Mouse (Mus musculus): ENCODE measurements around the gene Ube2n. TPM values are rescaled to one million over a fixed set of nuclear protein-coding genes. Genes with fewer than 3 reads are reported as not detected.

The Ube2n gene
- polyA plus RNA-seq, 1 experiment from 2014 or later: 289 TPM

- H3K27me3 ChIP-seq: no peaks in the 10 kb centered on the region
- H3K4me1 ChIP-seq: peaks cover 11% of the 10 kb centered on the region
- H3K4me3 ChIP-seq: no peak overlapping the region
- H3K4me2 ChIP-seq: no peak overlapping the region
- WGBS: 81% methylated on average over 14 of the region's 14 CpGs
- H3K36me3 ChIP-seq: no peaks in the 10 kb centered on the region
- H3K9me3 ChIP-seq: no peaks in the 10 kb centered on the region
- H3K9ac ChIP-seq: no peak overlapping the region
- no peak for ATAC-seq (ENCODE audit: insufficient number of reproducible peaks, low FRiP score, low TSS enrichment, low read depth)
- no peak overlapping the region for H3K27ac ChIP-seq
Measured at GRCm38 (mm10) chr10:95503443-95504235, 11.3 kb upstream of the Ube2n start.

- WGBS: 26% methylated on average over 1 of the region's 1 CpGs
- H3K9me3 ChIP-seq: no peaks in the 10 kb centered on the region
- no peak for ATAC-seq (ENCODE audit: insufficient number of reproducible peaks, low FRiP score, low TSS enrichment, low read depth)
Measured at GRCm38 (mm10) chr10:95504341-95504740, 10.6 kb upstream of the Ube2n start.

GRCm38 (mm10) chr10:95508126-95508525 lies 6.8 kb upstream of the Ube2n start:
- Histone ChIP-seq H3K36me3 (no peaks in the 10 kb centered on the region), H3K4me3 (no peak overlapping the region), H3K9me3 (no peaks in the 10 kb centered on the region), H3K9ac (no peak overlapping the region), H3K27me3 (no peaks in the 10 kb centered on the region), H3K4me1 (no peaks in the 10 kb centered on the region), H3K27ac (no peak overlapping the region), H3K4me2 (no peak overlapping the region)
- no peak for ATAC-seq (ENCODE audit: insufficient number of reproducible peaks, low FRiP score, low TSS enrichment, low read depth)
- 80% methylated on average over 8 of the region's 8 CpGs for WGBS

More at GRCm38 (mm10) chr10:95504341-95504740, 10.6 kb upstream of the Ube2n start:
- Histone ChIP-seq H3K27ac (no peak overlapping the region), H3K4me1 (peaks cover 11% of the 10 kb centered on the region), H3K9ac (no peak overlapping the region), H3K36me3 (no peaks in the 10 kb centered on the region), H3K4me3 (no peak overlapping the region), H3K27me3 (no peaks in the 10 kb centered on the region), H3K4me2 (no peak overlapping the region)

- no peak for ATAC-seq (ENCODE audit: insufficient number of reproducible peaks, low FRiP score, low TSS enrichment, low read depth)
- no peak overlapping the region for H3K9ac ChIP-seq
- H3K27me3 ChIP-seq: no peaks in the 10 kb centered on the region
- no peak overlapping the region for H3K4me2 ChIP-seq
- H3K9me3 ChIP-seq: no peaks in the 10 kb centered on the region
- H3K36me3 ChIP-seq: no peaks in the 10 kb centered on the region
- H3K4me3 ChIP-seq: no peak overlapping the region
- H3K4me1 ChIP-seq: peaks cover 1% of the 10 kb centered on the region; the same call in 1 of the 2 replicates
- WGBS: 78% methylated on average over 6 of the region's 6 CpGs
- no peak overlapping the region for H3K27ac ChIP-seq
Measured at GRCm38 (mm10) chr10:95508793-95509192, 6.2 kb upstream of the Ube2n start.

GRCm38 (mm10) chr10:95509263-95509662 lies 5.7 kb upstream of the Ube2n start:
- H3K36me3 ChIP-seq: no peaks in the 10 kb centered on the region
- H3K4me3 ChIP-seq: no peak overlapping the region
- ATAC-seq (ENCODE audit: insufficient number of reproducible peaks, low FRiP score, low TSS enrichment, low read depth): no peak
- no peak overlapping the region for H3K4me2 ChIP-seq
- H3K27ac ChIP-seq: no peak overlapping the region
- H3K4me1 ChIP-seq: peaks cover 6% of the 10 kb centered on the region
- H3K9ac ChIP-seq: no peak overlapping the region
- WGBS: 64% methylated on average over 3 of the region's 3 CpGs
- no peaks in the 10 kb centered on the region for H3K9me3 ChIP-seq
- H3K27me3 ChIP-seq: no peaks in the 10 kb centered on the region

- 76% methylated on average over 8 of the region's 8 CpGs for WGBS
- H3K9ac ChIP-seq: no peak overlapping the region
- no peaks in the 10 kb centered on the region for H3K36me3 ChIP-seq
- no peak overlapping the region for H3K27ac ChIP-seq
- no peaks in the 10 kb centered on the region for H3K27me3 ChIP-seq
- peaks cover 12% of the 10 kb centered on the region for H3K4me1 ChIP-seq
- ATAC-seq (ENCODE audit: insufficient number of reproducible peaks, low FRiP score, low TSS enrichment, low read depth): no peak
- no peaks in the 10 kb centered on the region for H3K9me3 ChIP-seq
- no peak overlapping the region for H3K4me2 ChIP-seq
- H3K4me3 ChIP-seq: no peak overlapping the region
Measured at GRCm38 (mm10) chr10:95512635-95513034, 2.3 kb upstream of the Ube2n start.

- Histone ChIP-seq H3K9me3 (no peaks in the 10 kb centered on the region), H3K27ac (peak overlapping the region; percentile 99), H3K4me2 (peak overlapping the region; percentile 57), H3K9ac (peak overlapping the region; percentile 35), H3K36me3 (peaks cover under 1% of the 10 kb centered on the region; the same call in 1 of the 2 replicates), H3K27me3 (no peaks in the 10 kb centered on the region), H3K4me1 (peaks cover 13% of the 10 kb centered on the region), H3K4me3 (peak overlapping the region; percentile 100)
- 29% methylated on average over 15 of the region's 15 CpGs for WGBS
- ATAC-seq (ENCODE audit: insufficient number of reproducible peaks, low FRiP score, low TSS enrichment, low read depth): no peak
Measured at GRCm38 (mm10) chr10:95513768-95514556, 983 bp upstream of the Ube2n start.

- no peaks in the 10 kb centered on the region for H3K27me3 ChIP-seq
- peak overlapping the region; percentile 54 for H3K4me2 ChIP-seq
- H3K36me3 ChIP-seq: peaks cover 4% of the 10 kb centered on the region
- ATAC-seq (ENCODE audit: insufficient number of reproducible peaks, low FRiP score, low TSS enrichment, low read depth): peak; percentile 46
- no peaks in the 10 kb centered on the region for H3K9me3 ChIP-seq
- H3K4me3 ChIP-seq: peak overlapping the region; percentile 100
- H3K4me1 ChIP-seq: peaks cover 13% of the 10 kb centered on the region
- H3K9ac ChIP-seq: peak overlapping the region; percentile 97
- under 1% methylated on average over 63 of the region's 80 CpGs for WGBS
- peak overlapping the region; percentile 99 for H3K27ac ChIP-seq
Measured at GRCm38 (mm10) chr10:95515293-95515931, 467 bp downstream of the Ube2n start.

- Histone ChIP-seq H3K9me3 (no peaks in the 10 kb centered on the region), H3K4me3 (no peak overlapping the region), H3K27ac (no peak overlapping the region), H3K4me2 (no peak overlapping the region), H3K9ac (no peak overlapping the region), H3K36me3 (peaks cover 4% of the 10 kb centered on the region), H3K4me1 (peaks cover 13% of the 10 kb centered on the region), H3K27me3 (no peaks in the 10 kb centered on the region)
- ATAC-seq (ENCODE audit: insufficient number of reproducible peaks, low FRiP score, low TSS enrichment, low read depth): no peak
- WGBS: 87% methylated on average over 6 of the region's 6 CpGs
Measured at GRCm38 (mm10) chr10:95517656-95518055, 2.7 kb downstream of the Ube2n start.

GRCm38 (mm10) chr10:95525037-95525675 lies 10.2 kb downstream of the Ube2n start:
- Histone ChIP-seq H3K27ac (no peak overlapping the region), H3K4me1 (peaks cover 21% of the 10 kb centered on the region; the same call in 1 of the 2 replicates), H3K9me3 (no peaks in the 10 kb centered on the region), H3K9ac (no peak overlapping the region), H3K27me3 (no peaks in the 10 kb centered on the region), H3K36me3 (no peaks in the 10 kb centered on the region), H3K4me2 (no peak overlapping the region), H3K4me3 (no peak overlapping the region)
- WGBS: 52% methylated on average over 6 of the region's 6 CpGs
- ATAC-seq (ENCODE audit: insufficient number of reproducible peaks, low FRiP score, low TSS enrichment, low read depth): no peak

- H3K27me3 ChIP-seq: no peaks in the 10 kb centered on the region
- ATAC-seq (ENCODE audit: insufficient number of reproducible peaks, low FRiP score, low TSS enrichment, low read depth): no peak
- no peak overlapping the region for H3K4me3 ChIP-seq
- H3K4me2 ChIP-seq: no peak overlapping the region
- H3K9ac ChIP-seq: no peak overlapping the region
- H3K4me1 ChIP-seq: peaks cover 25% of the 10 kb centered on the region
- no peaks in the 10 kb centered on the region for H3K36me3 ChIP-seq
- WGBS: 91% methylated on average over 5 of the region's 5 CpGs
- H3K27ac ChIP-seq: no peak overlapping the region
- H3K9me3 ChIP-seq: no peaks in the 10 kb centered on the region
Measured at GRCm38 (mm10) chr10:95525871-95526270, 10.9 kb downstream of the Ube2n start.
